Mouse (Mus musculus): ENCODE measurements around the gene Sfxn3.

Gene Sfxn3

GRCm38 (mm10) chr19:45047417-45047934 lies at the start of gene Sfxn3:
Gene Sfxn3, plus strand, starts transcription at chr19:45047503.
- peak; percentile 94 for DNase-seq

GRCm38 (mm10) chr19:44997786-44998185 lies 49.5 kb upstream of the Sfxn3 start:
- DNase-seq = no peak

GRCm38 (mm10) chr19:44999647-45000046 lies 47.7 kb upstream of the Sfxn3 start:
- no peak for DNase-seq

GRCm38 (mm10) chr19:45002301-45002700 lies 45.0 kb upstream of the Sfxn3 start:
- DNase-seq = no peak

- DNase-seq = no peak
Measured at GRCm38 (mm10) chr19:45003740-45004516, 43.4 kb upstream of the Sfxn3 start.

GRCm38 (mm10) chr19:45005444-45005843 lies 41.9 kb upstream of the Sfxn3 start, which contains the start of gene Twnk:
Gene Twnk, plus strand, starts transcription at chr19:45005663.
- no peak for DNase-seq

GRCm38 (mm10) chr19:45005957-45006712 lies 41.2 kb upstream of the Sfxn3 start, which contains the start of gene Mrpl43:
Gene Mrpl43, minus strand, starts transcription at chr19:45006442.
- DNase-seq = peak; percentile 97

GRCm38 (mm10) chr19:45007021-45007420 lies 40.3 kb upstream of the Sfxn3 start:
- DNase-seq = no peak

- no peak for DNase-seq
Measured at GRCm38 (mm10) chr19:45007425-45008191, 39.7 kb upstream of the Sfxn3 start.

GRCm38 (mm10) chr19:45010646-45011045 lies 36.7 kb upstream of the Sfxn3 start:
- DNase-seq = no peak

GRCm38 (mm10) chr19:45012219-45012618 lies 35.1 kb upstream of the Sfxn3 start:
- DNase-seq = no peak

GRCm38 (mm10) chr19:45012636-45013035 lies 34.7 kb upstream of the Sfxn3 start:
- DNase-seq = no peak

GRCm38 (mm10) chr19:45013581-45014225 lies 33.6 kb upstream of the Sfxn3 start:
- no peak for DNase-seq

- no peak for DNase-seq
Measured at GRCm38 (mm10) chr19:45014335-45014971, 32.9 kb upstream of the Sfxn3 start, which contains the start of gene Lzts2. Gene Lzts2, plus strand, starts transcription at chr19:45014414.

GRCm38 (mm10) chr19:45014981-45015402 lies 32.3 kb upstream of the Sfxn3 start:
- DNase-seq = no peak

GRCm38 (mm10) chr19:45015518-45016281 lies 31.6 kb upstream of the Sfxn3 start:
- peak; percentile 49 for DNase-seq

- DNase-seq = peak; percentile 72
Measured at GRCm38 (mm10) chr19:45016341-45017215, 30.7 kb upstream of the Sfxn3 start.

- peak; percentile 68 for DNase-seq
Measured at GRCm38 (mm10) chr19:45017216-45017771, 30.0 kb upstream of the Sfxn3 start.

GRCm38 (mm10) chr19:45017909-45018308 lies 29.4 kb upstream of the Sfxn3 start:
- peak; percentile 84 for DNase-seq

Data from right cerebral cortex, adult 18-20 months (tissue).